Mouse (Mus musculus) thymus, postnatal 4 days (tissue): ENCODE data around the gene Axin2.

Source experiments
- DNase-seq: peaks from one replicate; pipeline ENCODE4 v3.0.0; 2021

Gene Axin2

GRCm38 (mm10) chr11:108983409-108984064, 63.4 kb downstream of the Axin2 start:
- DNase-seq = no peak

GRCm38 (mm10) chr11:108984711-108985419, 64.7 kb downstream of the Axin2 start:
- no peak for DNase-seq

GRCm38 (mm10) chr11:108985836-108986235, 65.7 kb downstream of the Axin2 start:
- no peak for DNase-seq

DNA sequence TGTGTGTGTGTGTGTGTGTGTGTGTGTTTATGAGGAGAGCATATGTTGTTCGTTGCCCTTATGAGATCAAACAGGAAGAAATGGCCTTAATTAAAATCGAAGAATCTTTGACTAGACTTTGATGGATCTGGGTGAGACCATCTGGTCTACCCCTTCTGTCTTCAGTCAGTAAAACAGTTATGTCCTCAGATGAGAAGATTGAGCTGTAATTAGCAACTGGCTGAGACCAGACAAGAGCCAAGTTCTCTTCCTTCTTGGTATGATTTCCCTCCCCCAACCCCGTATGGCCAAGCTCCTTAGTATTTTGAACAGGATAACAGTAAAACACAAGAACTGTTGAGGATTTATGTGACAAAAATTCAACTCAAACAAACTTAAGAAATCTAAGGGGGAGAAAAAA, 67.1 kb downstream of the Axin2 start:
- DNase-seq = no peak

- no peak for DNase-seq
These were observed 67.6 kb downstream of the Axin2 start for GRCm38 (mm10) chr11:108987705-108988104.

DNA sequence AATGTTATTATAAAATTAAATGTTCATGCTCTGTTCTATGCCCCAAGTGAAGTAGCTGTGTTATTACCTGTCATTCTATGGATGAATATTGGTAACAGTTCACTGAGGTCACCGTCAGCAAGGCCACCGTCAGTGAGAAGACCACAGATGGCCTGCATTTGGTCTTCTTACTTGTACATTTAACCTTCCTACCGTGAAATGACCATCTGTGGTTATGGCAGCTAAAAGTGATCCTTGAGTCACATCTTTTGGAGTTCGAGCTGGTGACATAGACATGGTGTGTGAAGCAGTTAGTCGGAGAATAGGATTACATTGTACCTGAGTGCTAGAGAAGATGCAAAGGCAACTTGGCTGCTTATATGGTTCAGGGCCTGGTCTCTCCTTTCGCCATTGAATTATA, 68.1 kb downstream of the Axin2 start:
- no peak for DNase-seq

DNA sequence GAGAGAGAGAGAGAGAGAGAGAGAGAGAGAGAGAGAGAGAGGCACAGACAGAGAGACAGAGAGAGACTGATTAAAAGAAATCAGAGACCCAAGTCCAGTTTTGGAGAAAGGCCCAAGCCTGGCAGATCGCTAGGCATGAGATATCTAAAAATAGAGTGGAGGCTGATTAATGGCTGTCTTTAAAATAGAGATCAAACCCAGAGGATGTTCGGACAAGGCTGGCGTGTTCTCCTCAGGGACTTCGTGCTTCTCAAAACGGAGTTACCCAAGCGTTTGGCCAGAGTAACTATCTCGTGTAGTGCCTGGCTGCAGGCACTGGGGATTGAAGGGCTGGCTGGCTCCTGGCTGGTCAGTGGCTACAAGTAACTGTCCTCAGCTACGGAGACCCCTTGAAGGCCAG, 69.8 kb downstream of the Axin2 start:
- DNase-seq = no peak

DNA sequence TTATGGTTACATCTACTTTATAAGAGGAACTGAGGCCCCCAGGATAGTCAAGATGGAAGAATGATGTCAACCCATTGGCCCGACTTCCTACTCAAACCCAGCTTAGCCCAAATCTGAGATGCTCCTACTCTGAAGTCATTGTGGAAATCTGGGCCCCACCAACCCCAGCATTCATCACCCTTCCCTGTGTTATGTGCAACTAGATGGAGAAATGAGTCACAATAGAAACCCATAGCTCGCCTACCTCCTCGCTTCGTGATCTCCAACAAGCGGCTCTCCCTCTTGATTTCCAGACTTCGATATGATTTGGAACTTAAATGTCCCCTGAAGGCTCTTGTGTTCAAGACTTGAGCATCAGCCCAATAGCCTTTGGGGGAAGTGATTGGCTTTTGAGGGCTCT, 73.3 kb downstream of the Axin2 start:
- no peak for DNase-seq

GRCm38 (mm10) chr11:108995196-108995989, 75.2 kb downstream of the Axin2 start:
- DNase-seq = no peak

GRCm38 (mm10) chr11:108995990-108996533, 75.9 kb downstream of the Axin2 start:
- DNase-seq = no peak

GRCm38 (mm10) chr11:108997816-108998215, 77.7 kb downstream of the Axin2 start:
- no peak for DNase-seq
